Mouse (Mus musculus) ovary, postnatal 10 days (tissue): Measurements from ENCODE around the gene Gm42669.

Experiments
- DNase-seq: peaks from one replicate; pipeline ENCODE4 v3.0.0; 2022; ENCODE audit warnings: low spot score

The Gm42669 gene

GRCm38 (mm10) chr5:107507321-107507720 is at the start of gene Gm42669:
TSS of gene Gm42669 (plus strand) at chr5:107507621.
- DNase-seq: no peak

GRCm38 (mm10) chr5:107462147-107463076 is 45.0 kb upstream of the Gm42669 start:
- DNase-seq: no peak

- DNase-seq: no peak
Observed at GRCm38 (mm10) chr5:107466501-107466900, 40.9 kb upstream of the Gm42669 start.

GRCm38 (mm10) chr5:107467098-107467497 is 40.3 kb upstream of the Gm42669 start:
- DNase-seq: no peak

GRCm38 (mm10) chr5:107470600-107471329 is 36.7 kb upstream of the Gm42669 start:
- no peak for DNase-seq

GRCm38 (mm10) chr5:107480194-107480593 is 27.2 kb upstream of the Gm42669 start:
- DNase-seq: no peak

- DNase-seq: no peak
Observed at GRCm38 (mm10) chr5:107488996-107489395, 18.4 kb upstream of the Gm42669 start.

- DNase-seq: no peak
Observed at GRCm38 (mm10) chr5:107491036-107491435, 16.4 kb upstream of the Gm42669 start.

GRCm38 (mm10) chr5:107492471-107492870 is 14.9 kb upstream of the Gm42669 start:
- DNase-seq: no peak

- DNase-seq: no peak
Observed at GRCm38 (mm10) chr5:107494759-107495158, 12.7 kb upstream of the Gm42669 start.

GRCm38 (mm10) chr5:107496047-107496446 is 11.4 kb upstream of the Gm42669 start:
- DNase-seq: no peak

- no peak for DNase-seq
Observed at GRCm38 (mm10) chr5:107497519-107498501, 9.6 kb upstream of the Gm42669 start.

GRCm38 (mm10) chr5:107498806-107499310 is 8.6 kb upstream of the Gm42669 start:
- DNase-seq: no peak

- DNase-seq: no peak
Observed at GRCm38 (mm10) chr5:107499891-107500535, 7.4 kb upstream of the Gm42669 start.

- DNase-seq: no peak
Observed at GRCm38 (mm10) chr5:107500741-107501140, 6.7 kb upstream of the Gm42669 start.

- DNase-seq: no peak
Observed at GRCm38 (mm10) chr5:107510503-107510902, 3.1 kb downstream of the Gm42669 start.

GRCm38 (mm10) chr5:107511326-107511725 is 3.9 kb downstream of the Gm42669 start:
- DNase-seq: no peak

GRCm38 (mm10) chr5:107513583-107513982 is 6.2 kb downstream of the Gm42669 start:
- no peak for DNase-seq

- DNase-seq: no peak
Observed at GRCm38 (mm10) chr5:107515453-107515852, 8.0 kb downstream of the Gm42669 start.

- DNase-seq: no peak
Observed at GRCm38 (mm10) chr5:107516087-107516486, 8.7 kb downstream of the Gm42669 start.

GRCm38 (mm10) chr5:107518602-107519001 is 11.2 kb downstream of the Gm42669 start:
- no peak for DNase-seq
